Mouse (Mus musculus): ENCODE measurements around the gene Acan. TPM values are rescaled to one million over a fixed set of nuclear protein-coding genes. Genes with fewer than 3 reads are reported as not detected.

The Acan gene
- total RNA-seq, 2 experiments from 2014 or later, result 5.3 to 5.4 TPM

DNA sequence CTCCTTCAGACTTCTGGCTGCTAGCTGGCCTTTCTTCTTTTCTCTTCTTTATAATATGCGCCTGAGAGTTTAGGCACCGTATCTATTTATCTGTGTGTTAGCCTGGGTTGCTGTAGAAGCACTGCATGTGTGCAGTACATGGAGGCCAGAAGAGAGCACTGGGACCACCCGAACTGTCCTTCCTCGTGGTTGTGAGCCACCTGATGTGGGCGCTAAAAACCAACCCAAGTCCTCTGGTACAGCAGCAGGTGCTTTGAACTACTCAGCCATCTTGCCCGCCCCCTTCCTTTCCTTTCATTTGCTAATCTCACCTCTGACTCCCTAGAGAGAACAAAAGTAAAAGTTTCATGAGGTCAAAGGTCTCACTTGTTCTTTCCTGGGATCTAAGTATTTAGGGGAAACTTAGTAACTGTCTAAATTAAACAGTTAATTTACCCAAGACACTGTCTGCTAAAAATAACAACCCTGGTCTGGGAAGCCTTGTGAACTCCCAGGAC lies 86.1 kb downstream of the Acan start:
- DNase-seq (ENCODE audit: low spot score in 2 of 2), result no peak

DNA sequence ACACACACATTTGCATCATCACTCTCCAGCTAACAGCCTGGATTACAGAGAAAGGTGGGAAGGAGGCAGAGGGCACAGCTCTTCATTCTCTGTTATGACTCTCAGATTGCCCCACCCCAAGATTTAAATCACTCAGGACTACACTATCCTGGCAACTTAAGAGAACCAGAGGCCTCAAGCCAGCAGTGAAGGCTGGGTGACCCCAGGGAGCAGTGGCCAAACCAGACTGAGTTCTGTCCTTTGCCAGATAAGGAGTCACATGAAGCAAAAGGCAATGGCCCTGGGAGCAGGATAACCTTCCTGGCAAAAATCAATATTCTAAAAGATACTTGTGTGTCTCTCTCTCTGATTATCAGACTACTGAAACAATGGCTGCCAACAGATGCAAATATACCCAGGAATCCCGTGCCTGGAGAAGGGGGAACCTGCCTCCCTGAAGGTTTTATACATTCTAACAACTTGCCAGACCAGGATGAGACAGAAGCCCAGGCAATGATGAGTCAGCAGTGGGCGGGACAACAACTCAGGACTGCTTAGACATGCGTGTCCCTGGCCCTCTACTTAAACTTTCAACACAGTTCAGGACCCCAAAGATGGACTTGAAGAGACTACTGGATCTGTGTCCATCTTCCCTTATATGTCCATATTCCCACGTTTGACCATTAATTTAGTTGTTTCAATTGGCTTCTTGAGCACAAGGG lies 86.8 kb downstream of the Acan start:
- DNase-seq (ENCODE audit: low spot score in 2 of 2), result no peak

DNA sequence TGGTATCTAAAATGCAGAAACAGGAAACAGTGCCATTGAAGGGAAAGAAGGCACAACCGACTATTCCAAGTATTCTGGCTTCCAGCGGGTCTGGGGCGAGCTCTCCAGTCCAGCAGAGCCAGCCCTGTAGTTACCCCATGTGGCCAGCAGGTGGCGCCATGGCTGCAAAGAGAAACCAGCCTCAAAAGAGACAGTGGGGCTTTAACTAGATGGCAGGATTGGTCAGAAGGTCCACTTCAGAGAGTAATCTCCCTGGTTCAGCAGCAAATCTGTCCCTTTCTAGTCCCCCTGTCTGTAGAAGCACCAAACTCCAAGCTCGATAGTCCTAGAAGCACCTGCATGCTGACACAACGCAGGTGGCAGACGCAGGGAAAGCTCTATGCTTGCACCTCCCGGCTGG lies 87.6 kb downstream of the Acan start:
- peak; percentile 81 to 89 for DNase-seq (ENCODE audit: low spot score in 2 of 2)

GRCm38 (mm10) chr7:79147011-79147837 lies 93.9 kb downstream of the Acan start:
- DNase-seq (ENCODE audit: low spot score in 2 of 2), result no peak

DNA sequence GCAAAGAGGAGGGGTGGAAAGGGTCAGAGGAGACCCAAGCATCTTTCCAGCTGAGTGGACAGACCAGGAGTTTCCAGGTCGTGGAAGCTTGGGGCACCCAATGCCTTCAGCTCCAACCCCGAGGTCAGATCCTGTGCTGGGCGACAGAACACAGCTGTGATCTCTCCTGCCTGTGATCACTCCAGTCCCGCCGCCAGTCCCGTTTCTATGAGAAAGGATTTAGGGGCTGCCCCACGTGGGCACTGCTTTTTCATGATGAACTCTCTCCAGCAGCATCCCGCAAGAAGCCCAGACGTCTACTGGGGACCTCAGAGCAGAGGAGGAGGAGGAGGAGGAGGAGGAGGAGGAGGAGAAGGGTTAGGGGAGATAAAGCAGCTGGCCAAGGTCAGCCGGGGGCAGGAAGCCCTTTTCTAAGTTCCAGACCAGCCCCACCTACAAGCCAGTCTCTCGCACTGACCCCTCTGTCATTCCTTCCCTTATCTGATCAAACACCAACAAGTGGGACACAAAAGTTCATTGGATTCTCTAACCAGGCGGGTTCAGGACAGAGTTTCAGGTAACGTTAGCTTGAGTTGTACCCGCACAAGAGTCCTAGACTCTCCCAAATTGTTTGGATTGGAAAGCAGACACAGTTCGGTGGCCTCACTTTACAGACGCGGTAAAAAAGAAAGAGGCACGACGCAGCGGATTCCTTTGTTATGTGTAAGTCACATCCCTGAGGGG lies 94.8 kb downstream of the Acan start:
- DNase-seq (ENCODE audit: low spot score in 2 of 2), result no peak

GRCm38 (mm10) chr7:79148711-79149266 lies 95.5 kb downstream of the Acan start, which contains the start of gene Mfge8:
Mfge8 (minus strand) TSS chr7:79149060.
- DNase-seq (ENCODE audit: low spot score in 2 of 2), result peak; percentile 67 to 79

DNA sequence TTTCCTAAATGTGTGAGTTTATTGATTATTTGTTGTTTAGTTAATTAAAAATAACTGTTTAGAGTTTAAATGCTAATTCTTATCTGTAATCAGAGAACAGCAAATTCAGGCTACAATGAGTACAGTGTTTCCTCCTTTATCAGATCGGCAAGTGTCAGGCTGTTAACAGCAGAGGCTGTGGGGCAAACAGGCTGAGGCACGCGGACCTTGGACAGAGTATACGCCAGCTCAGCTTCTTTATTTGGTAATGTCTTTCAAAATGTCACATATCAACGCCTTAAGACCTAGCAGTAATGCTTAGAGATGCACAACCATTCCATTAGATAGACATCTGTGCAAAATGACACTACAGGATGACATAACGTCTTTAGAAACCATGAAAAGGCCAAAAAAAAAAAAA lies 96.2 kb downstream of the Acan start:
- DNase-seq (ENCODE audit: low spot score in 2 of 2), result no peak

GRCm38 (mm10) chr7:79159406-79159805 lies 106.1 kb downstream of the Acan start:
- no peak for DNase-seq (ENCODE audit: low spot score in 2 of 2)

Other genes with a start within 250 kb of the Acan start
- 1 to 10 TPM; 6.3 to 6.4 TPM for gene Det1, start 206.2 kb upstream of the Acan start, total RNA-seq (2021)
- gene Aen, start 157.6 kb upstream of the Acan start, total RNA-seq (2021), result 10 to 100 TPM; 27.3 to 27.4 TPM
- 1 to 10 TPM in 1 of 2 experiments, under 1 TPM in 1; 0.60 to 1.1 TPM for gene Isg20, start 140.1 kb upstream of the Acan start, total RNA-seq (2021)
- gene Hapln3, start 77.5 kb downstream of the Acan start, total RNA-seq (2021), result 1 to 10 TPM; 4.1 to 4.5 TPM
- 100 to 1,000 TPM; 136 to 141 TPM for gene Mfge8, start 95.6 kb downstream of the Acan start, total RNA-seq (2021)
- gene Abhd2, start 219.7 kb downstream of the Acan start, total RNA-seq (2021), result 10 to 100 TPM; 87.6 to 93.2 TPM

Measured in layer of hippocampus, postnatal 14 days (tissue).